Mouse (Mus musculus) kidney, postnatal 10 days (tissue): ENCODE measurements at regions not wholly inside any gene's neighbourhood (a gene's known extent, or its start where the extent isn't known, plus 50 kb on each side); places are given as distances from the start of the nearest gene placed in this dataset.

Source experiments
- DNase-seq: peaks from one replicate; pipeline ENCODE4 v3.0.0; 2021; ENCODE audit warnings: mixed read lengths

- no peak for DNase-seq
Observed at GRCm38 (mm10) chr4:55805255-55806051, 273.2 kb upstream of the Klf4 start.

GRCm38 (mm10) chr4:55802101-55802500, 269.8 kb upstream of the Klf4 start:
- no peak for DNase-seq

GRCm38 (mm10) chr4:55798099-55798498, 265.8 kb upstream of the Klf4 start:
- no peak for DNase-seq

- no peak for DNase-seq
Observed at GRCm38 (mm10) chr4:55781329-55781847, 249.1 kb upstream of the Klf4 start.

GRCm38 (mm10) chr4:55779581-55779980, 247.3 kb upstream of the Klf4 start:
- DNase-seq = no peak

GRCm38 (mm10) chr4:55775858-55776257, 243.6 kb upstream of the Klf4 start:
- no peak for DNase-seq

GRCm38 (mm10) chr4:55774571-55774970, 242.3 kb upstream of the Klf4 start:
- no peak for DNase-seq

GRCm38 (mm10) chr4:55769656-55770055, 237.4 kb upstream of the Klf4 start:
- DNase-seq = no peak

- DNase-seq = no peak
Observed at GRCm38 (mm10) chr4:55768325-55768724, 236.1 kb upstream of the Klf4 start.

- no peak for DNase-seq
Observed at GRCm38 (mm10) chr4:55767133-55767532, 234.9 kb upstream of the Klf4 start.

GRCm38 (mm10) chr4:55765780-55766179, 233.5 kb upstream of the Klf4 start:
- DNase-seq = no peak

GRCm38 (mm10) chr4:55763112-55763511, 230.8 kb upstream of the Klf4 start:
- no peak for DNase-seq

- no peak for DNase-seq
Observed at GRCm38 (mm10) chr4:55762389-55762788, 230.1 kb upstream of the Klf4 start.

GRCm38 (mm10) chr4:55757148-55757927, 225.1 kb upstream of the Klf4 start:
- no peak for DNase-seq

GRCm38 (mm10) chr4:55749949-55750600, 217.8 kb upstream of the Klf4 start:
- peak; percentile 46 for DNase-seq

GRCm38 (mm10) chr4:55741355-55741754, 209.1 kb upstream of the Klf4 start:
- DNase-seq = no peak

GRCm38 (mm10) chr4:55740062-55740461, 207.8 kb upstream of the Klf4 start:
- DNase-seq = no peak

GRCm38 (mm10) chr4:55738714-55739113, 206.4 kb upstream of the Klf4 start:
- no peak for DNase-seq

- no peak for DNase-seq
Observed at GRCm38 (mm10) chr4:55735453-55735852, 203.2 kb upstream of the Klf4 start.

GRCm38 (mm10) chr4:55734331-55734730, 202.1 kb upstream of the Klf4 start:
- DNase-seq = no peak

- DNase-seq = no peak
Observed at GRCm38 (mm10) chr4:55733223-55733622, 201.0 kb upstream of the Klf4 start.

GRCm38 (mm10) chr4:55732006-55732405, 199.7 kb upstream of the Klf4 start:
- no peak for DNase-seq

GRCm38 (mm10) chr4:55730266-55730665, 198.0 kb upstream of the Klf4 start:
- no peak for DNase-seq
